Mouse (Mus musculus) cerebellum, adult 9-10 months (tissue): ENCODE measurements around the gene Cutc.

Experiments
- DNase-seq: peaks from one replicate; pipeline ENCODE4 v3.0.0; 2022

Gene Cutc

DNA sequence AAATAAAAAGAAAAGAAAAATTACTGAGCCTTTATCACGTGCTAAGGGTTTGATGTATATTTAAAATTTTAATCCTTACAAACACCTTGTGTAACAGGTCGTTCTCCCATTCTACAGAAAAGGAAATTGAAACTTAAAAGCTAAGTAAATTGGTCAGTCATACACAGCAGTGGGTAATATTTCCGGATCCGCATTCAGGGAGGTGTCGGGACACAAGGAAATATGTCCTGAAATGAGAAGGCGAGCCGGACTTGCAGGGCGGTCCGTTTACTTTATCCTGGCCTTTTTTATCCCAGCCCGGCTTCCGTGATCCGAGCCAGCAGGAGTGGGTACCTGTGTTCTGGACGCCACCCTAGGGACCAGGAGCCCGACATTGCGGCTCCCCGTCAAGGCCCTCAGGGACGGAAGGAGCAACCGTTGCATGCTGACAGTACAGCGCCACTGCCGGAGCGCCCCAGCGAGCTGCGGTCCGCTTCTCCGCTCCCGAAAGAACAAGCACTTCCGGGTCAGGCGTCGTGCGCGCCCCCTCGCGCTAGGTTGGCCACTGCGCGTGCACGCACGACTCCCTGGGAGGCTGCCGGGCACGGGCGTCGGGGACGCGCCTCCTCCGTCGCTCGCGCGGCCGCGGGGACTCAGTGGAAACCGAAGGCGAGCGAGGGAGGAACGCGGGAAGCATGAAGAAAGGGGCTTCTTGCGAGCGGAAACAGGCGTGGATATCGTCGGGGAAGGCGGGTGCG is at the start of gene Cutc, which contains the start of gene Cox15:
Gene Cutc, plus strand, starts transcription at position 508 of the 737 bp plus-strand sequence.
Gene Cox15, minus strand, starts transcription at position 512 of the 737 bp plus-strand sequence.
- peak; percentile 95 for DNase-seq

- DNase-seq = no peak
These were observed 48.6 kb upstream of the Cutc start for GRCm38 (mm10) chr19:43704211-43704610.

GRCm38 (mm10) chr19:43704787-43705497 is 47.9 kb upstream of the Cutc start:
- DNase-seq = no peak

DNA sequence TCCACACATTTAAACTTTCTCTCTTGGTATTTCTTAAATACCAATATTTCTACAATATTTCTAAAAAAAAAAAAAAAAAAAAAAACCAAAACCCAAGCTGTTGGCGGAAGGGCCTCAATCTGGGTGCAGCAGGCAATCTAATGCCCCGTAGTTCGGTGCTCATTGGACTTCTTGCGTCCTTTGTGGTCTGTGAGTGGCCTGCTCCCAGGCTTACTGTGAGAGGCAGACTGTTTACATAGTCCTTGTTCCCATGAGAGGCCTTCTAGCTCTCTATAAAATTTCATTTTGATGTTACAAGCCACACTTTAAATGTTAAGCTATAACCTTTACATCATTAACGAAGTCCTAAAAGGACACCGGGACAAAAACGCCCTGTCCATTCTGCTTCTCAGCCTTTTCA is 44.6 kb upstream of the Cutc start:
- DNase-seq = no peak

DNA sequence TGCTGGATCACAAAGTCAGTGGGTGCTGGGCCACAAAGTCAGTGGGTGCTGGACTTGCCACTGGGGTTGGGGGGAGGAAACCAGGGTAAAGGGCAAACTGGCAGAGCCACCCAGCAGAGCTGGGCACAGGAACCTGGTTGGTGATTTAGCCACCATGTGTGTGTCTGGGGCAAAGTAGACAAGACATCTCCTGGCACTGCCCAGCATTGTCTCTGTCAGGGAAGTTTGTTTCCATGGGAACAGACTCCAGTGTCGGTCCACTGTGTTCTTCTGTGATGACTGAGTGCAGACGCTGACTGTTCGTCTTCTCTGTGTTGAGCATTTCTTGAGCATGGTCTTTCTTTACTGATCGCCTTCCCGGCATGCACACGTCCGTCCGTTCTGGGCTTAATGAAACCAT is 43.5 kb upstream of the Cutc start:
- no peak for DNase-seq

DNA sequence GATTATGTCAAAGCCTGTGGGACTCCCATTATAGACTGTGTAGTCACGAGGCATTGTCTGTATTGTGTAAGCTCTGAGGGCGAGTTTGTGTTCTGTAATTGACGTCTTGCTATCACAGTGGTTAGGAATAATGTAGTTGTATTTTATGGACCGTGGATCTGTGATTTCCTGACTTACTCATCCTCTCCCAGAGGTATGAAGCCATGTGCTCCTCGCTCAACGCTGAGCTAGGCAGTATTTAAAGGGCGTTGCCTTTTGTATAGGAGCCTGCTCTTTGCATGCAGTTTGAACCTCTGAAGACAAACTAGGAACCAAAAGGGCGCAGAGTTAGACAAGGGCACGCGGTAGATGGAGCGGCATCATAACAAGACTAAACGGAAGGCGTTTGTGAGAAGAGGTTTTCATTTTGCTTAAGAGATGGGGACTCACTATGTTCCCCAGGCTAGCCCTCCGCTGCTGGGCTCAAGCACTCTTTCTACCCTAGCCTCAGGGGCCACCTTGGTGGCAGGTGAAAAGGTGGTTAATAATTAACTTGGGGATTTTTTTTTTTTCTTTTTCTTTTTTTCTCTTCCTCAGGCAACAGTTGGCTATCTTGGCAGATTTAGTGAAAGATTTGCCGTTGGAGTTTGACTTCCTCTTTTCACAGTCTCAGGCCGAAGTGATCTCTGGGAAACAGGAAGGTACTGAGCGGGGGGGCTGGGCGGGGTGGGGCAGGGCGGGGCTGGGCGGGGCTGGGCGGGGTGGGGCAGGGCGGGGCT is 41.5 kb upstream of the Cutc start:
- DNase-seq = no peak

GRCm38 (mm10) chr19:43711971-43712370 is 40.8 kb upstream of the Cutc start:
- no peak for DNase-seq

GRCm38 (mm10) chr19:43720061-43720460 is 32.7 kb upstream of the Cutc start:
- DNase-seq = no peak

DNA sequence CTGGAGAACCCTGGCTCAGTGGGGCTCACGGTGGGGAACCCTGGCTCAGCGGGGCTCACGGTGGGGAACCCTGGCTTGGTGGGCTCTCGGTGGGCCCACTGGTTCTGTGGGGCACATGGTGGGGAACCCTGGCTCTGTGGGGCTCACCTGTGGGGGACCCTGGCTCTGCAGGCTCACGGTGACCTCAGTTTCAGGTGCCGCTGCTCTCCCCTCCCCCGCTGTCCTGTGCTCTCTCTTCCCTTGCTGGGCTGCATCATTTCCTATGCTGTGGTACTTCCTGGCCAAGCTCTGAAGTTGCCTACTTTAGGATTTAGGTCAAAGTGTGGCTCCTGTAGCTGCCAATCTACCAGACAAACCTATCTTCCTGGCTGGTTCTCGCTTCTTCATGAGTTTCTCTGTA is 29.9 kb upstream of the Cutc start:
- no peak for DNase-seq

- no peak for DNase-seq
These were observed 29.3 kb upstream of the Cutc start for GRCm38 (mm10) chr19:43723501-43723900.

DNA sequence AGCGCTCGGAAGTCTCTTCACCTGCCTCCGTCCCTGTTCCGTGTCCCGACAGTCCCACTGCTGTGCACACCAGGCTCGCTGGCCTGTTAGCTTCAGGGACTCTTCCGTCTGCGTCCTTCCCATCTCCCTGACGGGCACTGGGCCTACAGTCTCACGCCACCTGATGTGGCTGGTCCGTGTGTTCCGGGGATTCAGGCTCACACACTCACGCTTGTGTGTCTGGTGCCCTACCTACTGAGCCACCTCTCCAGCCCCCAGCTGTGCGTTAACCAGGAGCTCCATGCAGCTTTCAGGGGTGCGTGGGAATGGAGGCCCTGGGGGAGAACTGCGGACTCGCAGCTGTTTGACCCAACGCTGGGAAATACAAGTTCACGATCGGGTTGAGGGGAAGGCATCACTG is 28.6 kb upstream of the Cutc start:
- DNase-seq = no peak

- DNase-seq = no peak
These were observed 28.0 kb upstream of the Cutc start for GRCm38 (mm10) chr19:43724821-43725220.

- no peak for DNase-seq
These were observed 26.2 kb upstream of the Cutc start for GRCm38 (mm10) chr19:43726510-43727146.

GRCm38 (mm10) chr19:43729296-43730036 is 23.3 kb upstream of the Cutc start:
- DNase-seq = no peak

DNA sequence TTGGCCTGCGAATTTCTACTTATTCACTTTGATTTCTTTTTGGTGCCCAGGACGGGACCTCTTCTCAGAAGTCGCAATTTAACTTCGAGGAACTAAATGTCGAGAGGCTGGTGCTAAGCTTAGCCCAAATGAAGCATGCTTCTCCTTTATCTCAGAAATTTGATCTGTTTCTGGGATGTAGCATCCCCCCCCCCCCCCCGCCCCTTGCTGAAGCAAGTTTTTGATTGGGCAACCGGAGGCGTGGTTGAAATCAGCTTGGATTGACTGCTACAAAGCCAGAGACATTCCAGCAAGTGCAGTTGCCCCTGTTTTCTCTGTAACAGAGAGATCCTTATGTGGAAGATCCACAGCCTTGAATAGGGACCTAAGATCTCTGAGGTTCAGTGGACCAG is 22.8 kb upstream of the Cutc start:
- no peak for DNase-seq

DNA sequence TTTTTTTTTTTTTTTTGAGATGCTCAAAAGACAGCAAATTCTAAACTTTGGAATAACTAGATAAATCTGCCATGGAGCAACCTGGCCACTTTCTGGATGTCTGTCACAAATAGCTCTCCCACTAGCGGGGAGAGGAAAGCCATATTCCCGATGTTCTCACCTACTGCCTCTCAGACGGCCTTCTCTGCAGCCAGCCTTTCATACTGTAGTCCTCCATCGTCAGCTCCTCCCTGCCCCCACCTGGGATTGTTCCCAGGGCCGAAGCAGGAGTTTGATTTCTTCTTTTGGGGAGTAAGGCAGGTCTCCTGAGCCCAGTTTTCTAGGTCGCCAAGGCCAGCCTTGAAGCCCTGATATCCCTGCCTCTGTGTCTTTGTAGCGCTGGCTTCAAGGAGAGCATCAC is 21.6 kb upstream of the Cutc start:
- DNase-seq = no peak

DNA sequence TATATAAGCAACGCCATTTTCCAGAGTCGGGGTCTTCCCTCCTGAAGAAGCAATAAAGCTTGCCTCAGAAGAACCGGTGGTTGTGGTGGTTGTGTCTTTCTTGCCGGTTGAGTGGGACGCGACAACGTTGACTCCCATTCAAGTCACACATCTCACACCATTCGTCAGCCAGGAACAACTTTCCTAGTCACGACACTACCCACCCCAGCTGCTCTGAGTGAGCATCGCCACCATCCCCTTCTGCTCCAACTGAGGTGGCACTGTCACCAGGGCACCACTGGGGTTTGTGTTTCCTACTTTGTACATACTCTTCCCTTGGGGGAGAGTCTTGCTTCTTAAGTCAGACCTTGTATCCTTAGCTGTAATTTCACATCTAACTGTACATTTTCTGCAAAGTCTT is 14.4 kb upstream of the Cutc start:
- no peak for DNase-seq

GRCm38 (mm10) chr19:43743401-43743800 is 9.4 kb upstream of the Cutc start:
- no peak for DNase-seq

DNA sequence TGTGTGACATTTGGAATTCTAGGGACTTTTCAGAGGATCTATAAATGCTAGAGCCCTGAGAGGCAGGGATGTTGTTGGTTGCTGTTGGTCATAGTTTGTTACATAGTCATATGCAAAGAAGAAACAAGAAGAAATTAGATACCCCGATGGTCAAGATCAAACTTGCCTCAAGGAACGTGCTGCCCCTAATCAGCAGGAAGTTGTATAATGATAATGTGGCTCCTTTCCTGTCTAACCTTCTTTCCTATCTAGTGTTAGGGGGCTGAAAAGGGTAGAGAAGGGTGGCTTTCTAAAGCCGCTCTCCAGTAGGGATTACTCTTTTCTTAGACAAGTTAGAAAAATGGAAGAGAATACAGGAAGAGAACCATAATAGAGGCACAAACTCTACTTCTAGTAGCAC is 7.1 kb upstream of the Cutc start:
- DNase-seq = no peak

DNA sequence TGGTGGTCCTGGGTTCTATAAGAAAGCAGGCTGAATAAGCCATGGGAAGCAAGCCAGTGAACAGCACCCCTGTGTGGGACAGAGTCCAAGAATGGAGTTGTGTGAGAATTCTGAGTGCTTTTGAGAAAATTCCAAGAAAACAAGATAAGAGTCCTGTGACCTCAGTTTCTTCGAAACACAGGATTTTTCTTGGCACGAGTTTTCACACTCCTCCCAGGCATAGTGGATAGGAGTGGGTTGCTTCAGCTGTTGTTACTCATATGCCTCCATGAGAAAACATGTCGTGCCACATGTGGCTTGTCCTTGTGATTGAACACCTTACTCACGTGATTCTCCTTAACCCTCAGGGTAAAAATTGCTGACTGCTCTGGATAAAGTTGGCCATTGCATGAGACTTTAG is 4.9 kb upstream of the Cutc start:
- no peak for DNase-seq

DNA sequence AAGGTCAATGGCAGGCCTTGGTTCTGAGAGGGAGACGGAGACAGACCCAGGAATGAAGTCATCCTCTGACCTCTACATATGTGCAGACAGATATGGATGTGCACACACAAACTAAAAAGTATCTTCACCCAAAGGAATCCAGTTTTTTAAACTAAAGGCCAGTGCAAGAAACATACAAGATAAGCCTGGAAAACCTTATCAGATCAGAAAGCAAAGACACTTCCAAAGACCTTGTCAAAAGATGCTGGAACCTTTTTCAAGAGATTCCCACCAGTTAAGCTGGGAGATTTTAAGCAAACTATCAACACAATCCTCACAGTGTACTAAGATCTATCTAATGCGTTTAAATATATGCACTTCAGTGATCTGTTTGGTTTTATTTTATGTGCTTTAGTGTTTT is 2.8 kb upstream of the Cutc start:
- no peak for DNase-seq

DNA sequence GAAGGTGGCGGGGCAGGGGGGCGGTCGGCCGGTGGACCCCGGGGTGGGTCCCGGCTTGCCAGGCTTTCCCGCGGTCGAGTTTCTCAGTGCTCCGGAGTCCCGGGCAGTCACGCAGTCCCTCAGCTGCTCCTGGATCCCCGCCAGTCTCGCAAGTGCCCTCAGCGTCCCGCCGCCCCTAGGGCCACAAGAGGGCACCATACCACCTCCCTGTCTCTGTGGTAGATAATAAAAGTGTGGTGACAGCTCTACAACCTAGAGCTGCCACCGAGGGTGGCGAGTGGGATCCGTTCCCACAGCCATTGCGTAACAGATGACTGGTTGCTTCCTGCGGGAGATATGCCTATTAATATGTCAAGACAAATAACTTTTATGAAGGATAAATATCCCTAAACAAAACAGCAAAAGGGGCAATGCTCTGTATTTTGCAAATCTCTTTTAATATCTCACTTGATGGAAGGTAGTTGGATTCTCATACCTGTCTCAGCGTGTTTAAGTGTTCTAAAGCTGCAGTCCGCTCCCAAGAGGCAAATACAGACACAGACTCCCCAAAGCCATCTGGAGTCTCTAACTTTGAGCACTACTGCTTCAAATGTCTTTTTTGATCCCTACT is 535 bp downstream of the Cutc start:
- peak; percentile 94 for DNase-seq
